Mouse (Mus musculus) liver, postnatal 0 days (tissue): ENCODE measurements around the gene Ppp4r3a.

ENCODE experiments used
- CTCF ChIP-seq: sonication (generic); IDR thresholded peaks from 2 replicates; pipeline ENCODE4 v1.5.1; 2016; ENCODE audit warnings: antibody characterized with exemption, low read depth
- EP300 ChIP-seq: IDR thresholded peaks from 2 replicates; pipeline ENCODE4 v1.6.1; 2016; ENCODE audit warnings: antibody characterized with exemption, low read depth, mild to moderate bottlenecking

DNA sequence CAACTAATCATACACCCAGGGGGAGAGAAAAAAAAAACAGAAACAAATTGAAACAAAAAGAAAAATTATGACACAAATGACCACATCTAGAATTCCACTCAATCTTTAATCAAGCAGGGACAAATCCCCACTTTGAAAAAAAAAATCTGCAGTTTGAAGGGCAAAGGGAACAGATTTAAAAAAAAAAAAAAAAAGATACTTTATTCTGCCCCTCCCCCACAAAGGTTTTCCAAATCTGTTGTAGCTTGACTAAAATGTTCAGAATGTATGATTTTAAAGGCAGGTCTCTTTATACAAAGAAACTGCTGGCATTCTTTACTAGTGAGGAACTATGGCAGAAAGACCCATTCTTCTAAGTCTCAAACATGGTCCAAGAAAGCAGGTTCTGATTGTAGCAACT is 43.5 kb downstream of the Ppp4r3a start:
- TF ChIP-seq CTCF (no peak), EP300 (no peak)
